Mouse (Mus musculus) spleen, postnatal 10 days (tissue): ENCODE data around the gene Rbm34.
"Not testable (repeated sequence)": the region's sequence is repeated elsewhere in the genome, so short reads cannot be mapped to it uniquely, and the experiment has no call there.

Experiments
- DNase-seq, 2 experiments: peaks; one replicate each; pipeline ENCODE4 v3.0.0; 2021 to 2022; ENCODE audit warnings: low spot score in 2 of 2

Rbm34 gene

DNA sequence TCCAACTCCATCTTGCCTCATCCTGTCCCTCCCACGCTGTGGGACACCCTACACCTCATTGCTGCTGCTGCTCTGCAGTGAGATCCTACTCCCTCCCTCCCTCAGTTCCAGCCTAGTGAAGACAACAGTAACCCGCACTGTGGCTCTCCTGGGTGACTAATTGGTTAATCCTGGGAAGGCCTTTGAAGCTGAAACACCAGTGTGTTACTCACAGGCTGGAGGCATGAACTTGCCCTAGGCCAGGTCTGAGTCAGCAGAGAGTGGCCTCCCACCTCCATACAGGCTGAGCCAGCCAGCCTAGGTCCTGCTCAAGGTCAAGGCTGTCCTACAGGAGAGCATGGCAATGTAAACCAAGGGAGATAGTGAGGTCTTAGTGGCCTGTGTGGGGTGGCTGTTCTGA, 51.6 kb downstream of the Rbm34 start:
- no peak for DNase-seq

DNA sequence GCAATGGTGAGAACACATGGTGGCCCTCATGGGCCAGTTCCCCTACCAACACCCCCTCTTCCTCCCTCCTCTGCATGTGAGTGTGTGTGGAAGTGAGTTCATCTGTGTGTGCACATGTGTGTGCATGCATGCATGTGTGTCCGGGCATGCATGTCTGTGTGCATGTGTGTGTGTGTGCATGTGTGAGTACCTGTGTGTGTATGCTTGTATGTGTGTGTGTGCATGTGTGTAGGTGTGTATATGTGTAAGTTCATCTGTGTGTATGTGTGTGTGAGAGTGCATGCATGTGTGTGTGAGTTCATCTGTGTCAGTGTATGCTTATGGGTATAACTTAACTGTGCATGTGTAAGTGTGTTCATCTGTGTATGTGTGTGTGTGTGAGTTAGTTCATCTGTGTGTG, 52.5 kb downstream of the Rbm34 start:
- DNase-seq, result no peak

DNA sequence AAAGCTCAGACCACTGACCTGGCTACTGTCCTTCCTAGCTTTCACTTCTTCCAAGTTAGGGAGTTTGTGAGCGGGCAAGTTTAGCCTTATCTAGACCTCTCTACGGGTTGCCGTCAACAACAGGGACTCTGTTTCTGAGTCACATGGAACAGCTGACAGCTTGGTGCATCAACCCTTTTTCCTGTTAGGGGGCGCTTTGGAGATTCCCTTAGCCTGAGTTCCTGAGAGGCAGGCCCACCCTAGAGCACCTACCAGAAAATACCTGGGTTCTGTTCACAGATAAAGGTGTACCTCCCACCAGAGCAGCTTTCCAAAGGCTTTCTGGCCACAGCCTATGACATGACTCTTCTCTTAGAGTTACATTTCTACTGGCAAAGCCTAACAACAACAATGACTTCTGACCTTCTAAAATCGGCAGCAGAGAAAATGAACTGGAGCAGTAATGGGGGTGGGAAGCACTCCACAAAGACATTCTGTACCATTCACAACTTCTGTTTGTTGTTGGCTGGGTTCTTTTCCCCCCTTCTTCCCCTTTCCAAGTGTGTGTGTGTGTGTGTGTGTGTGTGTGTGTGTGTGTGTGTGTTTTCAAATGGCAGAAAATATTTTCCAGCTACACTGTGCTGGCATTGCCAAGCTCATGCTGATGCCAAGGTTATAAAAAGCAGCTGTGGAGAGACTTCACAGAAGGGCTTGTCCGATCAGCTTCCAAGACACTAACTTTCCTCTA, 53.5 kb downstream of the Rbm34 start:
- DNase-seq, result no peak

DNA sequence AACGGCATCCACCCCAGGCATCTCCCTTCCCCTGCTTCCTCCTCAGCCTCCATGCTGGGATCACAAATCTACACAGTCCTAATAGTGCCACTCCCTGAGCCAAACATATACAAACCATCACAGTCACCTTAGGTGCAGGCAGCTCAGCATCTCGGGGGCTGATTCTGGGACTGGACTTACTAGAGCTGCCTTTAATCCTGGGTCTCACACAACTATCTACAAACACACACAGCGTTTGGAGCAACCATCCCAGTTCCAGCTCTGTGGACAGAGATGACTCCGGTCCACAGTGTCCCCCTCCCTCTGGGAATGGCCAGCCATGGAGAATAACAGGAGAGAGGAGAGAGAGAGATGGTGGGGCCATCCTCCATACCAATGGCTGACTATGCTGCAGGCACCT, 54.3 kb downstream of the Rbm34 start:
- no peak for DNase-seq

DNA sequence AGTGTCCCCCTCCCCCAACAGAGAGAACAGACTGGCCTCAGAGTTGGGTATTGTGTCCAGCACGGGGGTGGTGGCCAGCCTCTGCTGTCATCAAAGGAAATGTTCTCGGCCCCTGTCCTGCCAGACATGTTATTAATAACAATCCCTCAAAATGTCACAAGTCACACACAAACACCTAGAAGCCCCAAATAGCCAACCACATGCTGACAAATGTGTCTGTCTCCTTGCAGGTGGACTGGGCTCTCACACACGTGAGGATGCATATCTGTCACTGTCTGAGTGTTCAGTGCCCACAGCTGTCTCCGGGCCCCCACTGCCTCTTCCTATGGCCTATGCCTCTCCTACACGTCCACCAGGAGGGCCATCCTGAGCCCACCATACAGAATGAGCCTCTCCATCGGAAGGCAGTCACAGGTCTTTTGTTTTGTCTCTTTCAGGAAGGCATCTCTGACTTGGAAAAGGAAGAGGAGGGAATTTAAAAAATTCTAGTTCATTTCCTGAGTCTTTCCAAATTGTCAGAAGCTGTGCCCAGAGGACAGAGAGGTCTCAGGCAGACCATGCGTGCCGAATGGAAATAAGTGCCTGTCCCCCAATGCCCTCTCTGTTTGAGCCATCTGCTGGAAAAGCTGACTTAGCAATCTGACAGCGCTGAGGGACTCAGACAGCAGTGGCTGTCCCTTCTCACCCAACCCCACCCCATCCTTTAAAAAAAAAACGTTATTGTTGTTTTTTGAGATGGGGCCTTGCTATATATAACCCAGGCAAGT, 56.1 kb downstream of the Rbm34 start:
- no peak for DNase-seq

DNA sequence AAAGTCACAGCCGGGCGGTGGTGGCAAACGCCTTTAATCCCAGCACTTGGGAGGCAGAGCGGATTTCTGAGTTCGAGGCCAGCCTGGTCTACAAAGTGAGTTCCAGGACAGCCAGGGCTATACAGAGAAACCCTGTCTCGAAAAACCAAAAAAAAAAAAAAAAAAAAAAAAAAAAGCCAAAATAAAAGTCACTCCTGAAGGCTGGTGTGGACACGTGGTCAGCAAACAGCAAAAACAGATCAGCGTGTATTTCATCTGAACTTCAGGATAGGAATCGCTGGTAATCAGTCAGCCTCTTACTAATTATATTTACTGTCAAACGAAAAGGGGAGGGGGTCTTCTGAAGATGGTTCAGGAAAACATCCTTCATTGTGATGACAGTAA, 56.8 kb downstream of the Rbm34 start:
- DNase-seq, result not testable (repeated sequence)

DNA sequence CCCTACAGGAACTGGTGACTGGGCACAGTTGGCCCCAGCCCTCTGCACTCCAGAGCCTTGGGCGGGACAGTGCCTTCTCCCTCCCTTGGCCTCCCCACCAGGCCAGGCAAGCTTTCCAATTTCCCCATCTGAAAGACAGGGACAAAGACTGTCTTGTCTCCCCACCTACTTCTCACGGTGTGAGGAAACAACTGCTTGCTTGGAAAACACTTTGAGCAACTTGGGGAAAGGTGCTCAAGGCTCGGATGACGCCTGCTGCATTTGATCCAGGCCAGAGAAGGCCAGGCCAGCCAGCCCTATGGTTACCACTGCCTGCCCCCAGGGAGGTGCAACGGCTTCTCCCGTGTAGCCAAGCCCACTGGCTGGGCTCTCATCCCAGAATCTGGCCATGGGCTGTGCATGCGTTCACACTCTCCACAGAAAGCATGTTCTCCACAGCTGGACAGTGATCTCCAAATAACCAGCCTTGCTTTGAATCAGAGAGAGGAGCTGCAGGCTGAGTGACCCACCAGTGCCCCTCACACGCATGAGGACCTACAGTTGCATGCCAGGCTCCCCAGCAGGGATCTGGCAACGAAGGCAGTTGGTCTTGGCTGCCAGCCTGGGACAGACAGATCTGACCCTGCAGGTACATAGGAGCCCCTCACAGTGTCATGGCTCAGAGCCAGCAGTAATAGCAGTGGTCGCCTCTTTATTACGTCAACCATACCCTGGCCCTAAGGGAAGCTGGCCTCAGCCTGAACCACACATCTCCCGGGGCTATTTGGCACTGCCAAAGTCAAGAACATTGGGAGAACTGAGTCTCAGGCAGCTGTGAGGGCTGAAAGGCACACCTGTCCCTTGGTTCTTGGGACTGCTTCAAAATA, 57.4 kb downstream of the Rbm34 start:
- DNase-seq, result no peak

DNA sequence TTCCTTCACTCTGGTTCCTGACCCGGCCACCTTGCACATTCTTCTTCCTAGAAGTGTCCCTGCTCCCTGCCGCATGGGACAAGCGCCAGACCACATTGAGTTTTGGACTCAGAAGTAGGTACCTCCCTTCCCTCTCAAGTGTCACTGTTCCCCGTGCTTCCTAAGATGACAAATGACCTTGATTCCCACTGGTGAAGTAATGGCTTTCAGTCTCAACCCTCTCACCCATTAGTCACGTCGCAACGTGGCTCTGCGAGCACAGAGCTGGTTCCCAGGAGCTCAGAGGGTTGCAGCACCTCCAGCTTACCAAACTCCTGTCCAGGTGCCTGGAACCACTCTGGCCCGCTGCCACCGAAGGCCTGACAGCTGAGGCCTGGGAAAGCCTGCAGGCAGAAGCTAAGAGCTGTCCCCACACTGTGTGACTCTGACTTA, 61.5 kb downstream of the Rbm34 start:
- DNase-seq, result no peak

DNA sequence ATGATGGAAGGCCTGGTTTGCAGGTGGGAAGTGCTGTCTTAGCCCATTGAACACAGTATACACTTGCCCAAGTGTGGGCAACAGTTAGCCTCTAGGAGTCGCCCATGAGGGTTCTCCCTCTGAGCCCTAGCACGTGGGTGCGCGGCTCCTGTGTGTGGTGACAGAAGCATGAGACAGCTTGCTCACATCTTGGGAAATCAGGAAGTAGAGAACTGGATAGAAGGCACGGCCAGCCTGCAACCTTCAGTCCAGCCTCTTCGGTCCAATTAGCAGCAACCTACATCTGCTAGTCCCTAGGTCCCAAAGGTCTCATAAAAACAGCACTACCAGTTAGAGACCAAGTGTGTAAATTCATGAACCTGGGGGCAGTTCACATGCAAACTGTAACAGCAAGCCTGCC, 62.1 kb downstream of the Rbm34 start:
- peak in 1 of 2 experiments; percentile 42 for DNase-seq

DNA sequence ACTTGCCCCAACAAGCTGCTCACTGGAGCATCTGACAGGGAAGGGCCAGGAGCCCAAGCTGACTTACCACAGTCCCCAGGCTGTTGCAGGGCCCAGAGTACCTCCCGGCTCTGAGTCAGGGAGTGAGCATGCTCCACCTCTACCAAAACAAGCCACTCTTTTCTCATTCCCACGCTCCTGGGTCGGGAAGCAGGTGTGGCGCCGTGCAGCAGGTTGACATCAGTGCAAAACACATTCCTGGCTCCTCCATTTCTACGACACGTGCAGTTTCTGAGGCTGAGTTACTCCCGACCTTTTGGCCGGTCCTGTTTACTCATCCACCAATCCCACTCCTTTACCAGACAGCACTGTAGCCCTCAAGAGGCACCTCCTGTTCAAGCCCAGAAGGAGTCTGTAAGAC, 62.9 kb downstream of the Rbm34 start:
- DNase-seq, result no peak

DNA sequence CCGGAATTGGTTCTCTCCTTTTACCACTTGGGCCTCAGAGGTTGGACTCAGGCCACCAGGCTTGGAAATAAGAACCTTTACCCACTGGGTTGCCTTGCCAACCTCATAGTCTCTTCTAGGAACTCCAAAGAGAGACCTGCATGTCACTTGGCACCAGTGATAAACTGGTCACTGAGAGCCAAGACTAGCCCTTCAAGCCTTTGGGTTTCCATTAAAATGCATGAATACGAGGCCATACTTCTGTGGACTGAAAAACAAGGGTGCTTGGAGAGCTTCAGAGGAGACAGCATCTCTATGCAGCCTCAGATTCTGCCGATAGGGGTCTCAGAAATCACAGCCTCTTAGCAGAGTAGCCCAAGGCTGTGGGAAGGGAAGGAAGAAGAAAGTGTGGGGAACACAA, 63.5 kb downstream of the Rbm34 start:
- DNase-seq, result no peak

DNA sequence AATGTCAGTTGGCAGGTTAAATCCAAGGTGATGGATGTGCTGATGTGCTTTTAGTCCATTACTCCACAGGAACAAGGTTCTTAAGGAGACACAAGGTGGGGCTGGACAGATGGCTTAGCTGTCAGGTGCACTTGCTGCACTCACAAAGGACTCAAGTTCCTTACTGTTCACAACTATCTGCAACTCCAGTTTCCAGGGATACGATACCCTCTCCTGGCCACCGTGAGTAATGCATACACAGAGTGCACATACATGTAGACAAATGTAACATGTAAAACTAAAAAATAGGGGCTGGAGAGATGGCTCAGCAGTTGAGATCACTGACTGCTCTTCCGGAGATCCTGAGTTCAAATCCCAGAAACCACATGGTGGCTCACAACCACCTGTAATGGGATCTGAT, 65.5 kb downstream of the Rbm34 start:
- DNase-seq, result peak in 1 of 2 experiments; percentile 42

DNA sequence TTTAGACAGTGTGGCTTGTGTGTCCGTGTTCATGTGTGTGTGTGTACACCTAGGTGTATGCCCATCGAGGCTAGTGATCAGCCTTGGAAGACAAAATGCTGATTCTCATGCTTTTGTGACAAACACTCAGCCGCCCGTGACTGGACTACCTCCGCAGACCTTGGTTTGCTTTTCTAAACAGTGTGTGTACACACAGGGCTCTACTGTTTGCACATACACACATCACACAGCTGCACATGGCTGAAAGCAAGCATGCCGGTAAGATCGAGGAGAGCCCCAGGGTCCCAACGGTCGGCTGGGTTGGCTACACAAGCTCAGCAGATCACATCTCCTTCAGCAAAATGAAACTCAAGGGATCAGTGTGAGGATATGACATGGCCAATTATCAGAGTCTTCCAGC, 66.9 kb downstream of the Rbm34 start:
- DNase-seq, result no peak

DNA sequence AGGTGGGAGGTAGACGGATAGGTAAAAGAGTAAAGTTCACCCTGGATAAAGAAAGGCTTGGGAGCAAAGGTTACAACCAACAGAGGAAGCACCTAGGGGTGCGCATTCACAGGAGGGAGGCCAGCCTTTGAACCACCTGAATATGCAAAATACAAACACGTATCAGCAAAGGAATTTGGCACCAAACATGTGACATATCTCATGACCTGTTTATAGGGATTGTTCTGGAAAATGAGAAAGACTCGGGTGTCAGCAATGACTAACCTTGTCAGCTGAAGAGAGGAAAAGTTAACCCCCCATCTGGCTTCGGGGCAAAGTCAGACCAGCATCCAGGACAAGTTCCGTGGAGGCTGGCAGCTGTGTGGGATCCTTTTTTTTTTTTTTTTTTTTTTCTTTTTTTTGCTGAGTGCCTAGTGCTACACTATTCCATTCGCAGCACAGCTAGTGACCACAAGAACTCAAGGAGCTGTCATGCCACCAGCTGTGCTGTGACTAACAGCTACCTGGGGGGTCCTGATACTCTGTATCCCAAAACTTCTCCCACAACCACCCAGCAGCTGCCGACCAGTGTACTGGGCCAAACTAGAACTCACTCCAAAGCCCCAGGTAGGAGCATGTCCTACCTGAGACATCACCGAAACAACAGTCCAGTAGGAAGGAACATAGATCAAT, 67.5 kb downstream of the Rbm34 start:
- DNase-seq, result no peak

DNA sequence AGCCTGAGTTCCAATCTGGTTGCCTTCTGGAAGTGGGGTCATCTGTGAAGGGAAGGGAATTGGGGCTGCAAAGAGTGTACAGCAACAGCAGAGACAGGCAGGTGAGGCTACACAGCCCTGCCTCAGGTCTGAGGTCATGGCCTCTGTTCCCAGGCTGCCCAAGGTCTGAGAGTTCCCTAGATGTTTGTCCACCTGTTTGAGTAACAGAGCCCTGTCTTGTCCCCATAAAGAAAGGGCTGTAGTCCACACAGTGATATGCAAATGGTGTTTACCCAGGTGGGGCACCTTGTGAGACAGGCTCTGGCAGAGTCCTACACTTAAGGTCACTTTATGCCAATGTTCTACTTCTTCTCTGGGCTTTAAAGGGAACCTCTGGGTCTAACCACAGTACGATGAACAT, 69.3 kb downstream of the Rbm34 start:
- DNase-seq, result no peak

DNA sequence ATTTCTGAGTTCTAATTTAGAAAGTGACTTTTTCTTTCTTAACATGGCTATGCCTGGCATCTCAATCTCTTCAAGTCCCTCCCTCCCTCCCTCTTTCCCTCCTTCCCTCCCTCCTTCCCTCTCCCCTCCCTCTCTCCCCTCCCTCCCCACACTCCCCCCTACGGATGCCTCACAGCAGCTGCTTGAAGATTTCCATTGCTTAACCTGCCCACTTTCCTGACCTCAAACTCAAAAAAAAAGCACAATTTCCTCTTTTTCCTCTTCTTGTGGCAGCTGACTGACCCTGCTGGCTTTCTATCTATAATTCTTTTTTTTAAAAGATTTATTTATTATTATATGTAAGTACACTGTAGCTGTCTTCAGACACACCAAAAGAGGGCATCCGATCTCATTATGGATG, 69.8 kb downstream of the Rbm34 start:
- DNase-seq, result no peak
